Mouse (Mus musculus) forebrain, postnatal 0 days (tissue): ENCODE results near the gene Ptger3. TPM values are rescaled to one million over a fixed set of nuclear protein-coding genes. Genes with fewer than 3 reads are reported as not detected.

Source experiments
- ATAC-seq: fragments of 200-750 bp; cut with Nextera tagmentation; 2 replicates; pipeline ENCODE4 v1.8.0; 2017; ENCODE audit warnings: mild to moderate bottlenecking, moderate library complexity
- DNase-seq: peaks from one replicate; pipeline ENCODE4 v3.0.0-alpha.2; 2015
- H3K27ac ChIP-seq: fragments of 300-500 bp; sonication (generic); 2 replicates; pipeline ENCODE4 v1.5.1; 2014; ENCODE audit warnings: low read depth, mild to moderate bottlenecking, antibody characterized with exemption, low read length, moderate library complexity, mixed read lengths
- H3K27me3 ChIP-seq: fragments of 300-500 bp; sonication (generic); 2 replicates; pipeline ENCODE4 v1.6.1; 2014; ENCODE audit warnings: mild to moderate bottlenecking, low read length, mixed read lengths; ENCODE audit not compliant: insufficient read depth
- H3K36me3 ChIP-seq: fragments of 300-500 bp; sonication (generic); 2 replicates; pipeline ENCODE4 v1.6.1; 2014; ENCODE audit warnings: mild to moderate bottlenecking, moderate library complexity; ENCODE audit not compliant: insufficient read depth
- H3K4me1 ChIP-seq: fragments of 300-500 bp; sonication (generic); 2 replicates; pipeline ENCODE4 v1.6.1; 2014; ENCODE audit warnings: antibody characterized with exemption; ENCODE audit not compliant: insufficient read depth
- H3K4me2 ChIP-seq: fragments of 300-500 bp; sonication (generic); 2 replicates; pipeline ENCODE4 v1.6.1; 2014; ENCODE audit warnings: low read depth, mild to moderate bottlenecking, moderate library complexity
- H3K4me3 ChIP-seq: fragments of 300-500 bp; sonication (generic); 2 replicates; pipeline ENCODE4 v1.5.1; 2014; ENCODE audit warnings: low read depth, low read length, mixed read lengths
- H3K9ac ChIP-seq: fragments of 300-500 bp; sonication (generic); 2 replicates; pipeline ENCODE4 v1.6.1; 2014; ENCODE audit warnings: mild to moderate bottlenecking
- H3K9me3 ChIP-seq: fragments of 300-500 bp; sonication (generic); 2 replicates; pipeline ENCODE4 v1.6.1; 2016; ENCODE audit warnings: low read length
- CTCF ChIP-seq: sonication (generic); IDR thresholded peaks from 2 replicates; pipeline ENCODE4 v1.5.1; 2016; ENCODE audit warnings: antibody characterized with exemption, control low read depth, low read depth
- WGBS: fragments of 180-500 bp; shearing (Covaris S2); extraction: QIAGEN DNeasy Blood & Tissue Kit; methylation state at CpG from one replicate; pipeline ENCODE4 v1.1.7; 2014; 5-methylcytosine and 5-hydroxymethylcytosine counted together
- microRNA counts: library from miRNA; unstranded; fragments of <30 nt; microRNA quantifications from one replicate; lab custom pipeline; 2015
- microRNA-seq, 2 experiments: library from miRNA; unstranded; fragments of <30 nt; microRNA quantifications; one replicate each; pipeline ENCODE4; 2016
- polyA plus RNA-seq: library from polyadenylated mRNA; unstranded; fragments of >200 nt; fragmentation: Nextera tagmentation; extraction: Ambion mirVana; gene quantifications from 2 replicates; pipeline ENCODE4 v1.2.1, GENCODE M21; 2015
- total RNA-seq: library from RNA; depleted of rRNA; stranded (reverse); fragments of >200 nt; gene quantifications from 2 replicates; pipeline ENCODE4 v1.2.3, GENCODE M21; 2014; rRNA removed

The Ptger3 gene
- total and polyA plus RNA-seq, 2 experiments from 2014 or later: 9.0 to 9.8 TPM

- Histone ChIP-seq H3K9ac (no peak overlapping the region), H3K9me3 (no peaks in the 10 kb centered on the region), H3K36me3 (no peaks in the 10 kb centered on the region), H3K4me3 (no peak overlapping the region), H3K4me1 (no peaks in the 10 kb centered on the region), H3K27ac (no peak overlapping the region), H3K27me3 (no peaks in the 10 kb centered on the region), H3K4me2 (no peak overlapping the region)
- no peak for DNase-seq
- TF ChIP-seq CTCF: no peak
- no peak for ATAC-seq
These were observed 97.9 kb downstream of the Ptger3 start for GRCm38 (mm10) chr3:157664486-157665041.

- no peaks in the 10 kb centered on the region for H3K9me3 ChIP-seq
- no peak for ATAC-seq
- H3K36me3 ChIP-seq: no peaks in the 10 kb centered on the region
- DNase-seq: no peak
- H3K27ac ChIP-seq: no peak overlapping the region
- no peak for TF ChIP-seq CTCF
- H3K27me3 ChIP-seq: no peaks in the 10 kb centered on the region
- no peak overlapping the region for H3K4me3 ChIP-seq
- no peak overlapping the region for H3K4me2 ChIP-seq
- no peak overlapping the region for H3K9ac ChIP-seq
- WGBS: 70% methylated on average over 1 of the region's 1 CpGs
- no peaks in the 10 kb centered on the region for H3K4me1 ChIP-seq
These were observed 98.8 kb downstream of the Ptger3 start for GRCm38 (mm10) chr3:157665471-157665870.

- no peak overlapping the region for H3K27ac ChIP-seq
- DNase-seq (no peak), ATAC-seq (no peak)
- H3K9me3 ChIP-seq: no peaks in the 10 kb centered on the region
- H3K9ac ChIP-seq: no peak overlapping the region
- WGBS: 74% methylated on average over 2 of the region's 2 CpGs
- H3K27me3 ChIP-seq: no peaks in the 10 kb centered on the region
- H3K36me3 ChIP-seq: no peaks in the 10 kb centered on the region
- no peak overlapping the region for H3K4me2 ChIP-seq
- TF ChIP-seq CTCF: no peak
- H3K4me3 ChIP-seq: no peak overlapping the region
- no peaks in the 10 kb centered on the region for H3K4me1 ChIP-seq
These were observed 99.5 kb downstream of the Ptger3 start for GRCm38 (mm10) chr3:157666142-157666541.

DNA sequence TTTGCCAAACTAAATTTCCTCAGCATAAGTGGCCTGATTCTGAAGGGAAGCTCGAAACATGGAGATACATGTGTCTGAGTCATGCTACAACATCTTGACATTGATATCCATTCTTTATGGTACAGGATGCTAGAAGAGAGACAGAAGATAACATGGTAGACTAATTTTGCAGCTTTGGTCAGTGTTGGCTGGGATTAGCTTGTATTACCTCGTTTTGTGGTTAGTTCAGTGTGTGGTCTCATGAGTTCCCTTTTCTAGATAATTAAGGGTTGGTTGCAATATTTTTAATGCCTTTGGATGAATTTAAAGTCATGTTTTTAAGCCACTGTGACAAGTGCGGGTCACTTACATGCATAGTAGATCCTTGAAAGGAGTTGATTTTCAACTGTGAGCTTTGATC, 119.4 kb downstream of the Ptger3 start:
- ATAC-seq: no peak
- WGBS: 84% methylated on average over 3 of the region's 3 CpGs

DNA sequence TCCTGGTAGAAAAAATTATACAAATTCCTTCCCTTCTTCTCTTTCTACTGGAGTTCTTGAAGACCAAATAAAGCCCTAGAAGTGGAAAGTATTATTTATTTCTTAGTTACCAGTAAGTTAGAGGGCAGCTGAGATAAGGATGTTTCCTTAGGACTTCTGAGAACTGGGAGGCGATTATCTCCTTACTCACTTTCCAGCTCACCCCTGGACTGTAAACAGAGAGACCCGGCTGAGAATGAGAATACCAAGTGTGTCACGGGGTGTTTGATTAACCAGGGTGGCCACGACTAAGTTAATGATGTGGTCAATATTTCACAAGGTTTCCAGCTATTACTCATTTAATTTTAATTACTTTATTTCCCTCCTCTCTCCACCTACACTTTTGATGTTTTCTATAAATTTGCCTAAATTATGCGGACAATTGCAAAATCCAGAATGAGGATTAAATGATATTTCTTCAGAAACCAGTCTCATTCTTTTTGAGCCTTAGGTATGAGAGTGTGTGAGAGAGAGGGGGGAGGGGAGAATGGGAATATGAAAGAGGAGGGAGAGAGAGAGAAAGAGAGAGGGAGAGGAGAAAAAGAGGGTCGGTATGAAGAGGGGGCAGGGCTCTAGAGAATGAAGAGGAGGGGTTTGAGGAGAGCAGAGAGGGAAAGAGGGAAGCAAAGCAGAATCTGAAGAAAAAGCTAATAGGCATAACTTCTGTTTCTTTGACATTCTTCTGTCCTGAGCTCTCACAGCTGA, 121.9 kb downstream of the Ptger3 start:
- no peaks in the 10 kb centered on the region for H3K9me3 ChIP-seq
- H3K27ac ChIP-seq: no peak overlapping the region
- DNase-seq (no peak), ATAC-seq (no peak)
- no peak overlapping the region for H3K4me2 ChIP-seq
- H3K4me3 ChIP-seq: no peak overlapping the region
- no peaks in the 10 kb centered on the region for H3K4me1 ChIP-seq
- H3K9ac ChIP-seq: no peak overlapping the region
- no peaks in the 10 kb centered on the region for H3K36me3 ChIP-seq
- H3K27me3 ChIP-seq: no peaks in the 10 kb centered on the region
- no peak for TF ChIP-seq CTCF
- 66% methylated on average over 6 of the region's 6 CpGs for WGBS

More for the DNA sequence above, 119.4 kb downstream of the Ptger3 start:
- no peak for TF ChIP-seq CTCF
- H3K9ac ChIP-seq: no peak overlapping the region
- no peaks in the 10 kb centered on the region for H3K27me3 ChIP-seq
- no peaks in the 10 kb centered on the region for H3K36me3 ChIP-seq
- no peak overlapping the region for H3K4me2 ChIP-seq
- no peaks in the 10 kb centered on the region for H3K9me3 ChIP-seq
- no peak overlapping the region for H3K27ac ChIP-seq
- no peak overlapping the region for H3K4me3 ChIP-seq
- no peaks in the 10 kb centered on the region for H3K4me1 ChIP-seq
- DNase-seq: no peak

MicroRNAs encoded within 50 kb of the gene (microRNA counts, 519-probe panel; counts per million panel counts)
- microRNA mmu-miR-186 (lab: Ali Mortazavi, UCI): not detected

Small RNAs within 50 kb of the gene (microRNA-seq; reads per million reads assigned to microRNA genes)
- gene Mir186: 920 to 1,294 reads per million in 2 experiments

Other genes with a start within 250 kb of the Ptger3 start
- 104 and 109 TPM in 2 replicates for gene Zranb2, start 32.7 kb upstream of the Ptger3 start, total RNA-seq
- 76.6 and 82.6 TPM in 2 replicates for gene Zranb2, start 32.7 kb upstream of the Ptger3 start, polyA plus RNA-seq